Mouse (Mus musculus) lung, adult 2 months (tissue): ENCODE measurements at regions not wholly inside any gene's neighbourhood (a gene's known extent, or its start where the extent isn't known, plus 50 kb on each side); places are given as distances from the start of the nearest gene placed in this dataset.

Experiments
- CTCF ChIP-seq: fragments of 200-500 bp; IDR thresholded peaks from 2 replicates; pipeline ENCODE4 v1.5.1; 2011; ENCODE audit warnings: mild to moderate bottlenecking, low read length, control low read depth; ENCODE audit not compliant: insufficient read depth
- POLR2A ChIP-seq: fragments of 200-500 bp; IDR thresholded peaks from 2 replicates; pipeline ENCODE4 v1.6.1; 2011; ENCODE audit warnings: low read depth, mild to moderate bottlenecking, control low read depth, low read length, borderline replicate concordance; ENCODE audit errors: extremely low read depth

- TF ChIP-seq CTCF = no peak
- no peak for TF ChIP-seq POLR2A
Measured at GRCm38 (mm10) chr4:55941423-55941822, 409.2 kb upstream of the Klf4 start.
